Mouse (Mus musculus) bone marrow macrophage, adult 2 months (primary cell): ENCODE measurements around the gene Ppp2r5b. TPM values are rescaled to one million over a fixed set of nuclear protein-coding genes. Genes with fewer than 3 reads are reported as not detected.
A peak's percentile ranks its signal among the peaks of the same experiment; 100 is the strongest.

Experiments
- H3K27ac ChIP-seq: 2 replicates; pipeline ENCODE4 v1.5.1; 2012; ENCODE audit warnings: low read depth, low read length; ENCODE audit not compliant: insufficient read depth
- H3K4me1 ChIP-seq: 2 replicates; pipeline ENCODE4 v1.6.1; 2012; ENCODE audit warnings: low read length; ENCODE audit not compliant: control insufficient read depth, insufficient read depth
- H3K4me3 ChIP-seq: 2 replicates; pipeline ENCODE4 v1.5.1; 2012; ENCODE audit warnings: mild to moderate bottlenecking, low read length, moderate library complexity; ENCODE audit not compliant: insufficient read depth
- CTCF ChIP-seq: IDR thresholded peaks from 2 replicates; pipeline ENCODE4 v1.5.1; 2012; ENCODE audit warnings: low read depth, mild to moderate bottlenecking, low read length, moderate library complexity
- POLR2A ChIP-seq: IDR thresholded peaks from 2 replicates; pipeline ENCODE4 v1.6.1; 2012; ENCODE audit warnings: mild to moderate bottlenecking, low read depth, low read length, borderline replicate concordance
- polyA plus RNA-seq: library from polyadenylated mRNA; stranded (reverse); fragments of >200 nt; gene quantifications from 2 replicates; pipeline ENCODE4 v1.2.4, GENCODE M21; 2012; ENCODE audit not compliant: missing spikeins, insufficient read depth, insufficient read length

Ppp2r5b gene
- polyA plus RNA-seq, 1 experiment, result 13.7 TPM

DNA sequence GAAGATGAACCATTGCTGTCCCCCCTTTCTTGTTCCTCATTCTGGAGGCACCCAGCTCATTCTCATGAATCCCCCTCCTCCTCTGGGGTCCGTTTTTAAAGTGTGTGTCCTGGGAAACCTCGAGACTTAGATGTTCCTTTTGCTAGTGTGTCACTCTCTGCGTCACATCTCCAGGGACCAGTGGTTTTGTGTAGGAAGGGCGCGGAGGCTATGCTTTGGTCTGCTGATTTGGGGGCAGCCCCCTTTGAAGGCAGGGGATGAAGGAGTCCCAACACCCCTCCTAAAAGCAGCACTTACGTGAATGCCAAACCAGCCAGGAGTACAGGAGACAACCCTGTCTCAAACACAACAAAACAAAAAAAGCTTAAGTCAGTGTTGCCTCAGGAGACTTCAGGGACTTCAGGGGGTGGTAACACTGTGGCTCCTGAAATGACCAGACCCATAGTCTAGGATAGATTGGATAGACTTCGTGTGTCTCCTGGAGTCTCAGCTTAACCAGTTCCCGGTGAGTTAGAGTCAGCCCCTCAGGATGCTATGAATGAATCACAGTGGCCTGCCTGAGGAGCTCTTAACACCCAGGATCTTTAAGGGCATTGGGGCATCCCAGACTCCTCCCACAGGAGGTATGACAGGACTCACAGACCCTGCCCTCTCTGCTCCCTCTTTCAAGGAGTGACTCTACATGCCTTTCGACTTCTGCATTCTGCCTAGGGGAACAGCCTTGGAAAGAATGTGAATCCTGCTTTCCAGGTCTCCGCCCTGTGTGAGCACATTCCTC is 42.2 kb upstream of the Ppp2r5b start:
- TF ChIP-seq POLR2A, result no peak
- TF ChIP-seq CTCF, result no peak
- Histone ChIP-seq H3K4me3 (peak overlapping the region; percentile 62), H3K4me1 (peaks cover 50% of the 10 kb centered on the region), H3K27ac (0 out of 2 replicates have a peak overlapping the region, but pooled peaks have one; percentile 7)

DNA sequence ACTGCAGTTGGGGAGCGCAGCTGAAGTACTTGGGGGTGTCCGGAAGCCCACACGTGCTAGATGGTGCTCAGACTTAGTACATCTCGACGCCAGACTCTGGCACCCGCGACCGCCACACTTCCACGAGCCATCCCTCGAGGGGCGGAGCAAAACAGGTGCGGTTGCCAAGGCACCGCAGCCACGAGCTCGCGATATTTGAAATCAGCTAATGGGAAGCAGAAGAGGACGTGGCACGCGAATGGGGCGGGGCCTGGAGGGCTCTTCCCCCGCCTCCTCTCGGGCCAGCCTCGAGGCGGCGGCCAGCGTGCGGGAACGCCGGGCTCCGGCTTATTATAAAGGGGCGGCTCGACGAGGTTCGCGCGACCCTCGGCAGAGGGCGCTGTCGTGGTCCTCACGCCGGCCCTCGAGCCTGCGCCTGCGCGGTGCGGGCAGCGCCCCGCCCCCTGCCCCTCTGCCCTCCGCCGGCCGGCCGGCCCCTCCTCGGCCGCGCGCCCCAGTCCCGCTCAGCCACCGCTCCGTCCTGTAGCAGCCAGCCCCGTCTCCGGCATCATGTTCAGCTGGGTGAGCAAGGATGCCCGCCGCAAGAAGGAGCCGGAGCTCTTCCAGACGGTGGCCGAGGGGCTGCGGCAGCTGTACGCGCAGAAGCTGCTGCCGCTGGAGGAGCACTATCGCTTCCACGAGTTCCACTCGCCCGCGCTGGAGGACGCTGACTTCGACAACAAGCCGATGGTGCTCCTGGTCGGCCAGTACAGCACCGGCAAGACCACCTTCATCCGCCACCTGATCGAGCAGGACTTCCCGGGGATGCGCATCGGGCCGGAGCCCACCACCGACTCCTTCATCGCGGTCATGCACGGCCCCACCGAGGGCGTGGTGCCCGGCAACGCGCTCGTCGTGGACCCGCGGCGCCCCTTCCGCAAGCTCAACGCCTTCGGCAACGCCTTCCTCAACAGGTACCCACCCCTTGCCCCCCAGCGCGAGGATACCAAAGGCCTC is 41.1 kb upstream of the Ppp2r5b start, which contains the start of gene Ehd1:
Ehd1 (plus strand) TSS at position 300 of the 996 bp plus-strand sequence.
- peak within 1 kb of the TSS; percentile 89 for H3K27ac ChIP-seq
- TF ChIP-seq POLR2A, result no peak
- TF ChIP-seq CTCF, result no peak
- peak within 1 kb of the TSS; percentile 62 for H3K4me3 ChIP-seq
- peaks cover 58% of the 10 kb centered on the region for H3K4me1 ChIP-seq

DNA sequence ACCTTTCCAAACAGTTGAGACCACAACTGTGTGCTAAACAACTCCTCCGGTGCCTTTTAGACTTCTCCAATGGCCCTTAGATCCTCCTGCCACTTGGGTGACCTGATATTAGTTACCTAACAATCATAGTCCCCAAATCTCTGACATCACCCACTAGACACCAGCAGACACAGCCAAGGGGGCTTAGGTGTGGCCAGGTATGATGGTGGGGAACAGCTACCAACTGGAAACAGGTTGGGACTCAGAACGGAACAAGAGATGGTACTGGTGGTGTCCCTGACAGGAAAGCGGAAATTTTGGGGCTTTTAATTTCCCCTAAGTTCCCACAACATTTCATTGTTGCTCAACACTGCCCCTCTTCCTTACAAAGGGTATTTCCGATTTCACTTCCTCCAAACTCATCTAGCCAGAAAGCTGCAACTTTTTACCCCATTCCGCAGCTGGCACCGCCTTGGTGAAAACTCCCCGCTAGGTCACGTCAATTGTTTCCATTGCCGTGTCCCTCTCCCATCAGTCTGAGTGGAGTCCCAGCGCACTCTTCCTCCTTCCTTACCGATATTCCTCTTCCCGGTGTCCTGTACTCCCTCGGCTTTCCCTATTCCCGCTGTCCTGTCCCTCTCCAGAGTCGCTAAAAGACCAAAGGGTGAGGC is 40.2 kb upstream of the Ppp2r5b start:
- peak overlapping the region; percentile 56 for H3K4me3 ChIP-seq
- TF ChIP-seq POLR2A (no peak), CTCF (0 out of 2 replicates have a peak, but pooled peaks have one; percentile 5)
- peaks cover 63% of the 10 kb centered on the region for H3K4me1 ChIP-seq
- H3K27ac ChIP-seq, result peak overlapping the region; percentile 89

DNA sequence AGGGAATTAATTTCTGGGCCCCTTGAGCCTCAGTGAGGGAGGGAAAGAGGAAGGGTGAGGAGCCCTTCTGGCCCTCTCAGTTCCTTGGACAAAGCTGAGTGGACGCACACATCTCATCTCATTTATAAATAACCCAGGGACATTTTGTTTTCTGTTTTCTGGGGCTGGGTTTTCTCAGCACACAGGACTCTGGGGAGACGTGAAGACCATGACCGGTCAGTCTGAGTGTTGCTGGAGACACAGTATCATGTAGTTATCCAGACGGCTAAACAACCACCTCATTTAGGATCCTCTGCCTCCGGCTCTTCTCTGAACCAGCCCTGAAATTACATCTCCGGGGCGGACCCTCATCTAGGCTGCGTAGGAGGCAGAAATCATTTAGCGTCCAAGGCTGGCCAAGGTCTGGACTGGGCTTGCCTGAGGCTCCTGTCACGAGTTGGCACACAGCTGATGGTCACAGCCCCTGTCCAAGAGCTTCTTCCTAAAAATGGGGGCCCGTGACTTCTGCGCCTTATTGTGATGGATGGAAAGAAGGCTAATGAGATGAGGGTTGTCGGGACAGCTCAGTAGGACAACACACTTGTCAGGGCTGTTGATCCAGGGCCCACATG is 38.4 kb upstream of the Ppp2r5b start:
- Histone ChIP-seq H3K4me3 (no peak overlapping the region), H3K4me1 (peaks cover 64% of the 10 kb centered on the region), H3K27ac (no peak overlapping the region)
- TF ChIP-seq POLR2A (no peak), CTCF (no peak)

DNA sequence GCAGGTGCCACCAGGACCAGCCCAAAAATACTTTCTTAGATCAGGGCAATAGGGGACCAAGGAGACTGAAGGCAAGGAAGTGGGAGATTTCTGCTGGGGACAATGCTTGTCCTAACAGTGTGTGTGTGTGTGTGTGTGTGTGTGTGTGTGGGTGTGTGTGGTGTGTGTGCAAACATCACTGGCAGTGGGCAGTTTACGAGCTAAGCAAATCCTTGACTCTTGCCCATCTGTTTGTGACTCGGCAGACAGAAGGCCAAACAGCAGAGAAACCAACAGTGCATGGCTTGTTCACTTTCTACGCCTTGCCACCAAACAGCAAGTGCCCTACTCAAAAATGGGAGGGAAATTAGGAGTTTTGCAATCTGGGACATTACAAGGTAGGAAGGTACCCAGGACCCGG is 37.9 kb upstream of the Ppp2r5b start:
- Histone ChIP-seq H3K27ac (no peak overlapping the region), H3K4me1 (peaks cover 62% of the 10 kb centered on the region), H3K4me3 (no peak overlapping the region)
- TF ChIP-seq POLR2A (no peak), CTCF (no peak)

DNA sequence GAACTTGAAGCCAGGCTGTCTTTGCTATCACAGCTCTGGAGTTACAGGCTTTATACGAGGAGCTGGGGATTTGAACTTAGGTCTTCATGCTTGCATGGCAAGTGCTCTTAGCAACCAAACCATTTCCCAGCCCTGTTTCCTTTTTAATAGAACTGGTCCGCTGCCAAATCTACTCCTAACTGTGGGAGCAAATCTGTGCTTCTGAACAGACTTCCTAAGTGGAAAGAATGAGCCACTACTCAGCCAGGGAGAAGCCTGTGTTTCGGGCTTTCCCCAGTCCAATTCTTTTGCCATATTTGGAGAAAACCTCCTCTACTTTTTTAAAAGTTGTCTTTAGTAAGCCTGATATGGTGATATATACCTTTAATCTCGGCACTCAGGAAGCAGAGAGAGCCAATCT is 37.1 kb upstream of the Ppp2r5b start:
- no peak overlapping the region for H3K27ac ChIP-seq
- peaks cover 65% of the 10 kb centered on the region for H3K4me1 ChIP-seq

DNA sequence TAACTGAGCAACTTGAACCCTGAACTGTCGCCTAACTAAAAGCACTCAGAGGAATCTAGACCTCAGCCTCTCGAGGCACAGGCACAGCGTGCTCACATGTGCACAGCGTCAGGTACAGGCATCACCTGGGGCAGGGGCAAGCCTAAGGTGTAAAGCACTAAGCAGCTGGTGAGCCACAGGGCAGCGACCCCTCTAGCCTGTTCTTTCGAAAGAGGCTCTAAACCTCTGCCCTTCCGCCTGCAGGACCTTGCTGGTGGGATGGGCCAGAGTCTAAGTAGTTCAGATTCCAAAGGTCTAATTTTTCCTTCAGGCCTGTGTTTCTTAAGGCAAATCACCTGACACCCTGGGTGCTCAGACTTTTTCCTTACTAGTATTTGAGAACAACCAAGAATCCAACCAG is 36.4 kb upstream of the Ppp2r5b start:
- no peak overlapping the region for H3K27ac ChIP-seq
- no peak overlapping the region for H3K4me3 ChIP-seq
- peaks cover 66% of the 10 kb centered on the region for H3K4me1 ChIP-seq
- TF ChIP-seq POLR2A (no peak), CTCF (no peak)

More for the DNA sequence above, 37.1 kb upstream of the Ppp2r5b start:
- H3K4me3 ChIP-seq, result no peak overlapping the region
- TF ChIP-seq POLR2A (no peak), CTCF (no peak)

DNA sequence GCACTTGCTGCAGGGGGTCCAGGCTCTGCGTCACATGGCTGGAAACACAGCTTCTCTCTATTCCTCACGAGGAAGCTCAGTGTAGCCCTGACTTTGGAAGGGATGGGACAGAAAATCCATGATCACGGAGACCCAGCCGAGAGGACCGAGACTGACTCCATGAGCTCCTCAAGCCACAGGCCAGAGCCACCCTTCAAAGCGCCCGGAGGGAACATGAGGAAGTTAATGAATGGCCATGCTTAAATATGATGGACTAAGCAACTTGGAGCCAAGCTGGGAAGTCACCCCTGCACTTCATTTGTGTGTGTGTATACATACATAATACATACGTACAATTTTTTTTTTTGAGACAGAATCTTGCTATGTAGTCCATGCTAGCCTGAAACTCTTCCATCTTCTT is 35.5 kb upstream of the Ppp2r5b start:
- TF ChIP-seq CTCF, result no peak
- no peak for TF ChIP-seq POLR2A
- H3K4me1 ChIP-seq, result peaks cover 66% of the 10 kb centered on the region
- H3K4me3 ChIP-seq, result no peak overlapping the region
- no peak overlapping the region for H3K27ac ChIP-seq

DNA sequence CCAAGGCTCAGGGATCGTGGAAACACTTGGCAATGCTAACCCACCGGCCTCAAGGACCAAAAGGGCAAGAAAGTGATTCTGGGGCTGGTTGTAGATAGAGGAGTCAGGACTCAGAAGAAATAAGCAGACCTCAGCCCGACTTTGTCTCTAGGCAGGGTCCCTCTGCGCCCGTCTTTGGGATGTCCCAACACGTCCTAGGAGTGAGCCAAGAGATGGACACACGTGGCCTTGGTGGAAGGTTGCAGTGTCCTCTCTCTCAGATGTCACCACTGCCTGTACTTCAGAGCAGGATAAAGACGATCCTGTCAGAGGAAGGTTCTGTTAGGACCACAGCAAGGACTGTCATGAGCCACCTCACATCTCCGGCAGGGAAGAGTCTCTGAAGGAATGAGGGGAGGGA is 35.0 kb upstream of the Ppp2r5b start:
- no peak overlapping the region for H3K4me3 ChIP-seq
- no peak overlapping the region for H3K27ac ChIP-seq
- H3K4me1 ChIP-seq, result peaks cover 64% of the 10 kb centered on the region
- TF ChIP-seq POLR2A (no peak), CTCF (no peak)
